Mouse (Mus musculus) liver, adult 2 months (tissue): Measurements from ENCODE around the gene Gm10447.

Source experiments
- CTCF ChIP-seq: fragments of 200-500 bp; IDR thresholded peaks from 2 replicates; pipeline ENCODE4 v1.5.1; 2011; ENCODE audit warnings: low read depth, low read length, control low read depth
- POLR2A ChIP-seq: fragments of 200-500 bp; IDR thresholded peaks from 2 replicates; pipeline ENCODE4 v1.6.1; 2011; ENCODE audit warnings: low read length, control low read depth; ENCODE audit not compliant: insufficient read depth; ENCODE audit errors: extremely low read depth

GRCm38 (mm10) chr11:53472709-53473108 is 15.8 kb upstream of the Gm10447 start:
- TF ChIP-seq POLR2A: no peak
- no peak for TF ChIP-seq CTCF
